In genomic region chr6:5151171-5151570, GRCm38 (mm10) we compare ENCODE assay signal across 13 mouse cellular contexts. TPM values are rescaled to one million over a fixed set of nuclear protein-coding genes. Genes with fewer than 3 reads are reported as not detected.
A peak's percentile ranks its signal among the peaks of the same experiment; 100 is the strongest.
DNase-seq lines count a peak whose midpoint lies in the region; ATAC-seq and TF ChIP-seq lines count a peak whose summit lies in the region.
"Had no signal": no experiment of that assay in that cellular context is flagged by ENCODE, and none has a peak within 500 bp of the region (broad histone marks: within the 10 kb centered on the region; RNA-seq: fewer than 3 reads in every experiment).

No protein-coding gene starts in this region.

- no peaks in the 10 kb centered on the region for H3K27me3 ChIP-seq in lung, embryonic 16.5 days (ENCODE audit: control insufficient read depth, insufficient read depth, low read depth, low read length)
- no peaks in the 10 kb centered on the region for H3K27me3 ChIP-seq in heart, postnatal 0 days (ENCODE audit: control insufficient read depth, insufficient read depth, low read length)
- no peaks in the 10 kb centered on the region for H3K27me3 ChIP-seq in midbrain, postnatal 0 days (ENCODE audit: insufficient read depth, low read length)
- H3K27me3 ChIP-seq: limb, embryonic 15.5 days; midbrain, embryonic 13.5 days had no signal

- H3K4me2 ChIP-seq in lung, embryonic 16.5 days (ENCODE audit: low read depth, low read length): no peak overlapping the region
- H3K4me2 ChIP-seq in heart, postnatal 0 days (ENCODE audit: low read depth, low read length): no peak overlapping the region
- no peak overlapping the region for H3K4me2 ChIP-seq in midbrain, postnatal 0 days (ENCODE audit: low read depth, low read length, poor library complexity, severe bottlenecking)
- H3K4me2 ChIP-seq: limb, embryonic 15.5 days; midbrain, embryonic 13.5 days had no signal

- no peak for TF ChIP-seq EP300 in heart, postnatal 0 days (IDR thresholded peaks at IDR 0.05; ENCODE audit: low read depth)

- H3K9me3 ChIP-seq in lung, embryonic 16.5 days (ENCODE audit: control insufficient read depth, low read length): no peaks in the 10 kb centered on the region
- no peaks in the 10 kb centered on the region for H3K9me3 ChIP-seq in heart, postnatal 0 days (replicated peaks; ENCODE audit: control insufficient read depth, low read length)
- no peaks in the 10 kb centered on the region for H3K9me3 ChIP-seq in midbrain, postnatal 0 days (ENCODE audit: low read length)
- H3K9me3 ChIP-seq: limb, embryonic 15.5 days; midbrain, embryonic 13.5 days had no signal

- peaks cover 11% of the 10 kb centered on the region for H3K4me1 ChIP-seq in lung, embryonic 16.5 days (replicated peaks; ENCODE audit: control insufficient read depth, insufficient read depth, low read length)
- H3K4me1 ChIP-seq in heart, postnatal 0 days (ENCODE audit: control insufficient read depth, insufficient read depth): peaks cover 25% of the 10 kb centered on the region
- H3K4me1 ChIP-seq in midbrain, postnatal 0 days (ENCODE audit: insufficient read depth, low read length): no peaks in the 10 kb centered on the region
- H3K4me1 ChIP-seq: limb, embryonic 15.5 days had no signal

- no peak overlapping the region for H3K9ac ChIP-seq in lung, embryonic 16.5 days (ENCODE audit: low read length)
- no peak overlapping the region for H3K9ac ChIP-seq in heart, postnatal 0 days (replicated peaks; ENCODE audit: low read depth, low read length)
- no peak overlapping the region for H3K9ac ChIP-seq in midbrain, postnatal 0 days (replicated peaks; ENCODE audit: low read length, poor library complexity, severe bottlenecking)
- H3K9ac ChIP-seq: limb, embryonic 15.5 days; midbrain, embryonic 13.5 days had no signal

- H3K4me3 ChIP-seq in lung, embryonic 16.5 days (ENCODE audit: low read length): no peak overlapping the region
- no peak overlapping the region for H3K4me3 ChIP-seq in heart, postnatal 0 days (ENCODE audit: low read depth, low read length)
- H3K4me3 ChIP-seq in midbrain, postnatal 0 days (ENCODE audit: low read depth, low read length): no peak overlapping the region
- H3K4me3 ChIP-seq: limb, embryonic 15.5 days; midbrain, embryonic 13.5 days had no signal

- ATAC-seq in lung, embryonic 16.5 days (ENCODE audit: low read depth): peak; percentile 34; the same call in 1 of the 2 replicates
- ATAC-seq in heart, postnatal 0 days (ENCODE audit: insufficient read depth, low read depth): no peak
- no peak for ATAC-seq in midbrain, postnatal 0 days (ENCODE audit: low FRiP score)
- ATAC-seq: midbrain, embryonic 13.5 days had no signal

- no peaks in the 10 kb centered on the region for H3K36me3 ChIP-seq in lung, embryonic 16.5 days (ENCODE audit: control insufficient read depth, insufficient read depth, low read length)
- H3K36me3 ChIP-seq in heart, postnatal 0 days (replicated peaks; ENCODE audit: control insufficient read depth, insufficient read depth, low read length): no peaks in the 10 kb centered on the region
- peaks cover 9% of the 10 kb centered on the region; the same call in 1 of the 2 replicates for H3K36me3 ChIP-seq in midbrain, postnatal 0 days (ENCODE audit: insufficient read depth, low read length)

- peak; percentile 26 for DNase-seq in gastrocnemius, postnatal 10 days
- DNase-seq in gastrocnemius, postnatal 25 days: no peak
- DNase-seq in lung, postnatal 14 days: no peak
- DNase-seq in adipocyte (ENCODE audit: low spot score): peak; percentile 50
- no peak for DNase-seq in heart, postnatal 0 days (ENCODE audit: low spot score)
- no peak for DNase-seq in left cerebral cortex, adult 18-20 months (ENCODE audit: low spot score in 2 of 2)
- no peak for DNase-seq in midbrain, postnatal 0 days (ENCODE audit: low spot score)
- DNase-seq: gastrocnemius, postnatal 36 days had no signal

- H3K27ac ChIP-seq in lung, embryonic 16.5 days (ENCODE audit: low read length): no peak overlapping the region
- H3K27ac ChIP-seq in heart, postnatal 0 days (ENCODE audit: low read depth): peak overlapping the region; percentile 67
- H3K27ac ChIP-seq in midbrain, postnatal 0 days (ENCODE audit: low read depth, low read length): no peak overlapping the region
- H3K27ac ChIP-seq: limb, embryonic 15.5 days; midbrain, embryonic 13.5 days had no signal

- TF ChIP-seq CTCF in heart, postnatal 0 days (IDR thresholded peaks at IDR 0.05; ENCODE audit: low read depth): no peak
- no peak for TF ChIP-seq CTCF in midbrain, postnatal 0 days (IDR thresholded peaks at IDR 0.05)

- 39% methylated on average over 4 of the region's 4 CpGs for WGBS in lung, embryonic 16.5 days
- WGBS in heart, postnatal 0 days: 46% methylated on average over 4 of the region's 4 CpGs
- WGBS in midbrain, postnatal 0 days: 40% methylated on average over 4 of the region's 4 CpGs

RNA-seq across cellular contexts. Expression of gene Pon1, which starts 42.6 kb away (rescaled TPM):
- under 1 TPM in 1 of 2 experiments, not detected in 1; 0.45 TPM for total RNA-seq in gastrocnemius, postnatal 10 days (2021)
- under 1 TPM in 1 of 2 experiments, not detected in 1; 0.29 TPM for total RNA-seq in gastrocnemius, postnatal 25 days (2021)
- polyA plus RNA-seq in lung, embryonic 16.5 days (2015; fragmentation: Nextera tagmentation; extraction: Ambion mirVana): 0.18 and 0.64 TPM in 2 replicates
- total RNA-seq in heart, postnatal 0 days (2014; rRNA removed; ENCODE audit: low replicate concordance): not detected in 2 replicates
- polyA plus RNA-seq in heart, postnatal 0 days (2015; fragmentation: Nextera tagmentation; extraction: Ambion mirVana): 0.10 TPM in 1 of 2 replicates, not detected in the other
- not detected for total RNA-seq in left cerebral cortex, adult 18-20 months (2021)
- 1.2 TPM in 1 of 2 replicates, not detected in the other for total RNA-seq in midbrain, postnatal 0 days (2014; rRNA removed)
- not detected in 2 replicates for polyA plus RNA-seq in midbrain, postnatal 0 days (2015; fragmentation: Nextera tagmentation; extraction: Ambion mirVana)
- total RNA-seq: layer of hippocampus, postnatal 25 days had no signal
- polyA plus RNA-seq: intestine, embryonic 14.5 days had no signal

Comparison
In these comparisons a context has a peak if more than half of its experiments do, and no peak if none do; other contexts are left out.
1. DNase-seq: peak in gastrocnemius, postnatal 10 days (single experiment) and adipocyte (single experiment); none in gastrocnemius, postnatal 25 days (single experiment), lung, postnatal 14 days (single experiment), heart, postnatal 0 days (single experiment), left cerebral cortex, adult 18-20 months (0 of 2) and midbrain, postnatal 0 days (single experiment).